Mouse (Mus musculus): Measurements from ENCODE around the gene Kalrn.
A peak's percentile ranks its signal among the peaks of the same experiment; 100 is the strongest.
"Not testable (repeated sequence)": the region's sequence is repeated elsewhere in the genome, so short reads cannot be mapped to it uniquely, and the experiment has no call there.

Kalrn gene

GRCm38 (mm10) chr16:34316253-34316652, 257.1 kb downstream of the Kalrn start:
- DNase-seq (ENCODE audit: low spot score in 2 of 2), result no peak

DNA sequence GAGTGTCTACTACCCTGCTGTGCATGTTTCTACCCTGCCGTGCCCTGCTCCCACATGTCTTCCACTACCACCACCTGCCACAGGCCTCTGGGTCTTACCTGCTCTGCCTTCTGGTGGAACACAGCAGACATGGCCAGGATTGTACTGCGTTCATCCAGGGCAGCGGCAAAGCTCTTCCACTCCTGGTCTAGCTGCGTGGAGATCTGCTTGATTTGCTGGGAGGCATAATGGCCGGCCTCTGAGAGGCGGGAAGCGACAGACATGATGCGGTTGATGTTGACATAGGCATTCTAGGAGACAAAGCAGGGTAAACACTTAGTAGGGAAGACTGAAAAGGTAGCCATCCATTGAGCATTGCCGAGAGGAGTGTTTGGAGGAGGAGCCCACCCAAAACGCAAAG, 259.3 kb downstream of the Kalrn start:
- DNase-seq (ENCODE audit: low spot score in 2 of 2), result no peak

DNA sequence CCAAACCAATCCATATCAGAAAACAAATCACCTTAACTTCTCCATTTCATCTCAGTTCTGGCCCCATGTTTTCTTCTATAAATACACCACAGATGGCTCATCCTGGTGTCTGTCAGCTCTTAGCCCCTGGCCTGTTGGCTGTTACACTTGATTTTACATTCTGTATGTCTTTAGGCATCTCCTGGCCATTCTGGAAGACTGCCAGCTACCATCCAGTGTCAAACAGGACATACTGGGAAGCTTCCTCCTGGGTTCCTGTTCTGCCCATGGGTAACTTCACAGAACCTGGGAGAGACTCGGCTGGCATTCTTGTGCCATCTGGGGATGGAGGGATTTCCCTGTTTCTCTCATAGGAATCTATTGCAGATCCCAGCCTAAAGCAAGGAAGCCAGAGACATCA, 261.8 kb downstream of the Kalrn start:
- no peak for DNase-seq (ENCODE audit: low spot score in 2 of 2)

- DNase-seq (ENCODE audit: low spot score in 2 of 2), result no peak
Observed at GRCm38 (mm10) chr16:34310363-34310762, 263.0 kb downstream of the Kalrn start.

DNA sequence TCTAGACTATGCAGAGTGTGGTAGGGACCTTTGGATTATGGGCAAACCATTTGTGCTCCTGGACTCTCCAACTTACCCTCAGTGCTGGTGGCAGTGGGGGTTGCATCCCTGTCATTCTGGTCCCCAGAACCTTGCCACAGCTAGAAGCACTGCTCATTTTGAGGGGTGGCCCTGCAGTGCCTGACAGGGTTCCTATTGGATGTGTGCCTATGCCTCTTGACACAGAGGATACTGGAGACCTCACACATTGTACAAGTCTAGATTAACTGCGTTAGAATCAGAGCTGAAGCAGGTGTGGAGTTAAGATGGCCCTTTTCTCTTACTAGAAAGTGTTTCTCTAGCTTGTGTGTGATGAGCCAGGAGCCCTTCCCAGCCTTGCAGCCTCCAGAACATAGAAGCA, 265.0 kb downstream of the Kalrn start:
- DNase-seq (ENCODE audit: low spot score in 2 of 2), result no peak

- no peak for DNase-seq (ENCODE audit: low spot score in 2 of 2)
Observed at GRCm38 (mm10) chr16:34307458-34307857, 265.9 kb downstream of the Kalrn start.

- no peak for DNase-seq (ENCODE audit: low spot score in 2 of 2)
Observed at GRCm38 (mm10) chr16:34305586-34305985, 267.7 kb downstream of the Kalrn start.

DNA sequence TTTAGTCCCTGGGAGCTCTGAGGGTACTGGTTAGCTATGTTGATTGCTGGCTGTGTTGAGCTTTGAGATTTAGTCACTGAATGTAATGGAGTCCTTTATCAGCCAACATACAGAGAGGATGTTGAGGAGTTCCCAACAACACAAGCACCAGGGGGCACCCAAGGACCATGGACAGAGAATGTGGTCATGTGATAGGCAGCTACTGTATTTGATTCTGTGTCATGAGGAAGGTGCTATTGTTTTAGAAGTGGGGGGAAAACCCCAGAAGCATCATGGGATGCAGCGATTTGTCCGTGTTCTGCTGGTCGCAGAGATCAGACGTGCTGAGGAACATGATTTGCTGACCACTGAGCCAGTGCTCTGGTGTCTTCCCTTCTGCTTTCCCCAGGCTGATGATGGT, 269.5 kb downstream of the Kalrn start:
- not testable (repeated sequence) for DNase-seq (ENCODE audit: low spot score in 2 of 2)

DNA sequence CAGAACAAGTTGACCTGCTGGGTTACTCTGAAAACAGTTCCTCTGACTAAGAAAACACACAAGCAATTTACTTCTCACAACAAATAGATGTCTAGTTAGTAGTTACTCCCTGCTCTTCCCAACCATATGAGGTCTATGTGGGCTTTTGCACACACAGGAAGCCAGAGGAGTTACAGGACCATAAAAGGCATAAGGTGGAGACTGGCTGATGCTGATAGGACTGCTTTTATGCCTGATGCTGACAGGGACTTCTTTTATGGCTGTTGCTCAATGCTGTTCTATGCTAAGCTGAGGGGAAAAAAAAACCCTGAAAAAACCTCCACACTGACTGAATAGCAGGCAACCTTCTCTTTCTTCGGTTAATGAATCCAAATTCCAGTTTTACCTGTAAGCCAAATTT, 270.8 kb downstream of the Kalrn start:
- no peak for DNase-seq (ENCODE audit: low spot score in 2 of 2)

GRCm38 (mm10) chr16:34302063-34302462, 271.3 kb downstream of the Kalrn start:
- DNase-seq (ENCODE audit: low spot score in 2 of 2), result peak in 1 of 2 experiments; percentile 16

- no peak for DNase-seq (ENCODE audit: low spot score in 2 of 2)
Observed at GRCm38 (mm10) chr16:34299226-34299625, 274.1 kb downstream of the Kalrn start.

DNA sequence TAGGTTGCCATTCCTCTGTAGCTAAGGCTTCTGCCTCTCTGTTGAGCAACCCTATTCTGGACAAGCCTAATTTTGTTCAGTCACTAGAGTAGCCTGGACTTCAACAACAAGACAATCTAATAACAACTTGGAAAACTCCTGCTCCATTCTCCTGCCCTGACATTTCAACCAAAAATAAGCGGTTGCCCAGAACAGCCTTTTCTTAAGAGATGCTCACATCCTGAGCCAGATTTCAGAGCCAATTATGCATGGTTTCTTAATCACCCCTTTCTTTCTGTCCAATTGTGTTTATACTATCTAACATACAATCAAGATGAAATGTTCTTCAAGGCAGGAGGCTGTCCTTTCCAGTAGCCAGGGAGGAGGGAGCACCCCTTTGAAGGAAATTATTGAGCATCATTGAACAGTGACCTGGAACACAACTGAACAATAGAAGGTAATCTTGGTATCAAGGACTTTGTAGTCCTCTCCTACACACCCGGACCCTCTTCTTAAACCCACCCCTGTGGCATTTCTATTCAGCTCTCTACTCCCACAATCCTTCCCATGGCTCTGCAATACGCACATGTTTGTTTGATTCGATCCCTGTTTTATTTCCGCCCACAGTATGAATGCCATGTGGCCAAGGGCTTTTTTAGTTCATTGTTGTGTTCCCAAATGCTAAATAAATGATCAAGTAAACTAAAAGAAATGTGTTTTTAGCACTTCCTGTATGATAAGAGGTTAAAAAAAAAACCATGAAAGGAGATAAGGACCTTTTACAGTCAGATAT, 275.2 kb downstream of the Kalrn start:
- DNase-seq (ENCODE audit: low spot score in 2 of 2), result no peak

- peak in 1 of 2 experiments; percentile 26 for DNase-seq (ENCODE audit: low spot score in 2 of 2)
Observed at GRCm38 (mm10) chr16:34294568-34294967, 278.8 kb downstream of the Kalrn start.

DNA sequence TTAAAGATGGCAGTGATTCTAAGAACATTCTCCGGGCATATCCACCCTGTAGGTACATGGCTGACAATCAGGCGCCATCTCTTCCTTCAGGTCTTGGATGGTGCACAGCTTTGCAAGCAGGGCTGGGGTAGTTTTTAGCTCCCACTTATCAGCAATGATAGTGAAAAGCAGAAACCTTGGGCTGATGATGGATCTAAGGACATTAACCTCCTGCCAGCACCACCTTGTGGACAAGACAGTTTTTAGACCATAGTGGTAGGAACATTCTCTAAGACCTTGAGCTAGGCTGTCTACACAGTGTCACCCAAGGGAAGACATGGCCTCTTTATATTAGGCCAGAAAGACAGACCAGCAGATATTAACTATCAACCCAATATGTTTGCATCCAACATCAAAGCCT, 279.7 kb downstream of the Kalrn start:
- no peak for DNase-seq (ENCODE audit: low spot score in 2 of 2)

GRCm38 (mm10) chr16:34289583-34289982, 283.7 kb downstream of the Kalrn start:
- DNase-seq (ENCODE audit: low spot score in 2 of 2), result no peak

GRCm38 (mm10) chr16:34282026-34282425, 291.3 kb downstream of the Kalrn start:
- no peak for DNase-seq (ENCODE audit: low spot score in 2 of 2)

- DNase-seq (ENCODE audit: low spot score in 2 of 2), result no peak
Observed at GRCm38 (mm10) chr16:34279654-34280383, 293.5 kb downstream of the Kalrn start.

- DNase-seq (ENCODE audit: low spot score in 2 of 2), result no peak
Observed at GRCm38 (mm10) chr16:34278249-34278790, 295.0 kb downstream of the Kalrn start.

GRCm38 (mm10) chr16:34274607-34275006, 298.7 kb downstream of the Kalrn start:
- no peak for DNase-seq (ENCODE audit: low spot score in 2 of 2)

DNA sequence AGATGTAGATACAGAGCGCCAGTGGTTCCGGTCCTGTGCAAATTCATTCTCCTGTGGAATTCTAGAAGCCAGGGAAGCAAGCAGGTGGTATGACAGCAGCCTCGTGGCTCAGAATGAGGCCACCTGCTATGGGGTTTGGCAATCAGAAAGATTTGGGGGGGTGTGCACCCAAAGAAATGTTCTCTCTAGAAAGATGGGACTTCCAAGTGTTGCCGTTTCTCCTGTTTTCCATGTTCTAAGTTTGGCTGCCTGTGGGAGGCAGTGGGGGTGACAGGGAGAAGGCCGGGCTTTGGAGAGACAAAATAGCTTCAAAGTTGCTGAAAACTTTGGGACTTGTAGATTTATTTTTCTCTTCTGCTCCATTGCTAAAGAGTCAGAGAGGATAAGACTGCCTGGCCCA, 301.9 kb downstream of the Kalrn start:
- DNase-seq (ENCODE audit: low spot score in 2 of 2), result no peak

GRCm38 (mm10) chr16:34270681-34271080, 302.7 kb downstream of the Kalrn start:
- DNase-seq (ENCODE audit: low spot score in 2 of 2), result no peak

- no peak for DNase-seq (ENCODE audit: low spot score in 2 of 2)
Observed at GRCm38 (mm10) chr16:34269642-34270041, 303.7 kb downstream of the Kalrn start.

DNA sequence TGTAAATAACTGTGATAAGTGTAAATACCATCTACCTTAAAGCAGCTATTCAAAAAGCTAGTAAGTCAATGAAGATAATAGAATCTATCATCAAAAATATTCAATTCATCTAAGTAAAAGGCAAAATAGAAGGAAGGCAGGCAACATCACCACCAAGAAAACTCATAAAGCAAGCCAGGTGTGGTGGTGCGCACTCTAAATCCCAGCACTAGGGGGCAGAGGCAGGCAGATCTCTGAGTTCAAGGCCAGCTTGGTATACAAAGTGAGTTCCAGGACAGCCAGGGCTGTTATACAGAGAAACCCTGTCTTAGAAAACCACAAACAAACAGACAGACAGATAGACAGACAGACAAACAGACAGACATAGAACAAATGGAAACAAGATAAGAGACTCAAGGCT, 305.6 kb downstream of the Kalrn start:
- no peak for DNase-seq (ENCODE audit: low spot score in 2 of 2)
